Mouse (Mus musculus) cortical plate, adult 2 months (tissue): ENCODE results near the gene Nck2. TPM values are rescaled to one million over a fixed set of nuclear protein-coding genes. Genes with fewer than 3 reads are reported as not detected.

Experiments
- H3K27ac ChIP-seq: fragments of 200-500 bp; 2 replicates; pipeline ENCODE4 v1.5.1; 2012; ENCODE audit warnings: low read length, control low read depth, inconsistent platforms; ENCODE audit not compliant: insufficient read depth
- H3K4me1 ChIP-seq: fragments of 200-500 bp; 2 replicates; pipeline ENCODE4 v1.6.1; 2011; ENCODE audit warnings: low read length; ENCODE audit not compliant: control insufficient read depth, insufficient read depth
- H3K4me3 ChIP-seq: fragments of 200-500 bp; 2 replicates; pipeline ENCODE4 v1.5.1; 2011; ENCODE audit warnings: mild to moderate bottlenecking, low read length, control low read depth; ENCODE audit not compliant: insufficient read depth
- CTCF ChIP-seq: fragments of 200-500 bp; IDR thresholded peaks from 2 replicates; pipeline ENCODE4 v1.5.1; 2011; ENCODE audit warnings: mild to moderate bottlenecking, control low read depth, low read length; ENCODE audit not compliant: insufficient read depth; ENCODE audit errors: extremely low read depth
- POLR2A ChIP-seq: fragments of 200-500 bp; IDR thresholded peaks from 2 replicates; pipeline ENCODE4 v1.6.1; 2011; ENCODE audit warnings: mild to moderate bottlenecking, low read length, control low read depth; ENCODE audit not compliant: insufficient read depth; ENCODE audit errors: extremely low read depth
- polyA plus RNA-seq: library from polyadenylated mRNA; depleted of rRNA; stranded (reverse); fragments of >200 nt; gene quantifications from 2 replicates; pipeline ENCODE4 v1.2.3, GENCODE M21; 2012; rRNA removed

Nck2 gene
- 29.0 and 29.5 TPM in 2 replicates for polyA plus RNA-seq

DNA sequence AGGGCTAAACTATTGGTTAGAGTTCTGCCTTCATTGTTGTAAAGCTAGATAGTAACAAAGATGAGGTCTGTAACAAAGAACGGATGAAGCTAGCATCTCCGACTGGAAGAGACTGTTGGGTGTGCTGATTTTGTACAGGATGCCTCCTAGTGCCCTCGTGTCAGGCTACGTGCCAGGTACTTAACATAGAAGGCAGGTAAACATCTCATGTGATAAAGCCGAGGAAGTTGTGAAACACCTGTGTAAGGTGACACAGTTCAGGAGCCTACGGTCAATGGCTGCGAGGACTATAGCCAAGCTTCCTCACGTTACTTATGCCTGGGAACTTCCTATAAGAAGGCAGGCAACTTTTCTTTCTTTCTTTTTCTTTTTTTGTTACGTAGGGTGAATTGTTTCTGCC is at the start of gene Nck2:
Nck2 (plus strand) TSS at position 49 of the 400 bp plus-strand sequence.
- TF ChIP-seq CTCF (no peak), POLR2A (no peak)
- Histone ChIP-seq H3K4me1 (peaks cover 2% of the 10 kb centered on the region; the same call in 1 of the 2 replicates), H3K27ac (no peak within 1 kb of the TSS; the same call in 1 of the 2 replicates), H3K4me3 (peak within 1 kb of the TSS; percentile 63)

GRCm38 (mm10) chr1:43395040-43395439 is 49.3 kb upstream of the Nck2 start:
- no peak for TF ChIP-seq CTCF
- TF ChIP-seq POLR2A, result no peak
- Histone ChIP-seq H3K27ac (no peak overlapping the region), H3K4me1 (no peaks in the 10 kb centered on the region), H3K4me3 (no peak overlapping the region)

GRCm38 (mm10) chr1:43395799-43396198 is 48.6 kb upstream of the Nck2 start:
- no peak overlapping the region for H3K27ac ChIP-seq
- no peaks in the 10 kb centered on the region for H3K4me1 ChIP-seq
- H3K4me3 ChIP-seq, result no peak overlapping the region
- no peak for TF ChIP-seq POLR2A
- TF ChIP-seq CTCF, result no peak

GRCm38 (mm10) chr1:43396522-43396921 is 47.9 kb upstream of the Nck2 start:
- no peak overlapping the region for H3K27ac ChIP-seq
- no peak overlapping the region for H3K4me3 ChIP-seq
- no peak for TF ChIP-seq POLR2A
- TF ChIP-seq CTCF, result no peak
- no peaks in the 10 kb centered on the region for H3K4me1 ChIP-seq

DNA sequence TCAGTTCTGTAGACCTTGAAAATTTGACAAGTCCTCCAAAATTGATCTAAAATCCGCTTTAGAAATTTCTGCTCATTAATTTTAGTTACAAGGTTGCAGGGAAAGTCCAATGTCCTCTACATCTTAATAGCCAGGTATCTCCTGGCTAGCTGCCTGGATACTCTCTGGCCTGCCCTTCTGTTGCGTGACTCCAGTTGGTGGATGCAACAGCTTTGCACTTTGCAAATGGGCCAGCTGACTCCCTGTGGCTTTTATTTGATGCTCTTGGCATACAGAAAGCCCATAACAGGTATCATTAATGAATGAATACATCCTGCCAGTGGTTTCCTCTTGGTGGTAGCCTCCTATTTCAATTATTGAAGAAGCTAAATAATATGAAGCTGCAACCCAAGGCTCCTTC is 47.3 kb upstream of the Nck2 start:
- TF ChIP-seq CTCF (no peak), POLR2A (no peak)
- H3K27ac ChIP-seq, result no peak overlapping the region

GRCm38 (mm10) chr1:43398738-43399601 is 45.4 kb upstream of the Nck2 start:
- no peak overlapping the region for H3K4me3 ChIP-seq
- H3K27ac ChIP-seq, result no peak overlapping the region
- no peaks in the 10 kb centered on the region; the same call in 1 of the 2 replicates for H3K4me1 ChIP-seq
- no peak for TF ChIP-seq CTCF
- TF ChIP-seq POLR2A, result no peak

More for the DNA sequence above, 47.3 kb upstream of the Nck2 start:
- no peaks in the 10 kb centered on the region for H3K4me1 ChIP-seq
- no peak overlapping the region for H3K4me3 ChIP-seq

GRCm38 (mm10) chr1:43399602-43400216 is 44.7 kb upstream of the Nck2 start:
- TF ChIP-seq POLR2A, result no peak
- no peak for TF ChIP-seq CTCF
- Histone ChIP-seq H3K4me3 (no peak overlapping the region), H3K4me1 (no peaks in the 10 kb centered on the region; the same call in 1 of the 2 replicates), H3K27ac (no peak overlapping the region)

- TF ChIP-seq CTCF (no peak), POLR2A (no peak)
Measured at GRCm38 (mm10) chr1:43400655-43401054, 43.7 kb upstream of the Nck2 start.

DNA sequence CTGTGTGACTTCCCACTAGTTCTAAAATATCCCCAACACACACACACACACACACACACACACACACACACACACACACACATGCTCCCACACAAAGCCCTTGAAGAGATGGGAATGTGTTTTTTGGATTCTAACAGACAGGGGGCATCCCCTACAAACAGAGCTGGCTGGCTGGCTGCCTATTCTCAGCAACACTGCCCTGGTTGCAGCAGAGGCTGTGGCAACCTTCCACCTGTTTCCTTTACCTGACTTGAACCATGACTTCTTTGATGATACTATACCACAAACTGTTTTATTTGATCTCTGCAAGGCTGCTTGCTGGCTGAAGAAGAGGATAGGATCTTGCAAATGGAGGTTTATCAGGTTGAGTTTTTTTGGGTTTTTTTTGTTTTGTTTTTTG is 41.0 kb upstream of the Nck2 start:
- TF ChIP-seq CTCF (no peak), POLR2A (no peak)
- Histone ChIP-seq H3K27ac (no peak overlapping the region), H3K4me3 (no peak overlapping the region), H3K4me1 (peaks cover 2% of the 10 kb centered on the region; the same call in 1 of the 2 replicates)

More at GRCm38 (mm10) chr1:43400655-43401054, 43.7 kb upstream of the Nck2 start:
- H3K4me3 ChIP-seq, result no peak overlapping the region
- H3K27ac ChIP-seq, result no peak overlapping the region
- peaks cover 2% of the 10 kb centered on the region; the same call in 1 of the 2 replicates for H3K4me1 ChIP-seq
